Mouse (Mus musculus): ENCODE data around the gene Dennd1c.
"Not testable (repeated sequence)": the region's sequence is repeated elsewhere in the genome, so short reads cannot be mapped to it uniquely, and the experiment has no call there.

Gene Dennd1c

DNA sequence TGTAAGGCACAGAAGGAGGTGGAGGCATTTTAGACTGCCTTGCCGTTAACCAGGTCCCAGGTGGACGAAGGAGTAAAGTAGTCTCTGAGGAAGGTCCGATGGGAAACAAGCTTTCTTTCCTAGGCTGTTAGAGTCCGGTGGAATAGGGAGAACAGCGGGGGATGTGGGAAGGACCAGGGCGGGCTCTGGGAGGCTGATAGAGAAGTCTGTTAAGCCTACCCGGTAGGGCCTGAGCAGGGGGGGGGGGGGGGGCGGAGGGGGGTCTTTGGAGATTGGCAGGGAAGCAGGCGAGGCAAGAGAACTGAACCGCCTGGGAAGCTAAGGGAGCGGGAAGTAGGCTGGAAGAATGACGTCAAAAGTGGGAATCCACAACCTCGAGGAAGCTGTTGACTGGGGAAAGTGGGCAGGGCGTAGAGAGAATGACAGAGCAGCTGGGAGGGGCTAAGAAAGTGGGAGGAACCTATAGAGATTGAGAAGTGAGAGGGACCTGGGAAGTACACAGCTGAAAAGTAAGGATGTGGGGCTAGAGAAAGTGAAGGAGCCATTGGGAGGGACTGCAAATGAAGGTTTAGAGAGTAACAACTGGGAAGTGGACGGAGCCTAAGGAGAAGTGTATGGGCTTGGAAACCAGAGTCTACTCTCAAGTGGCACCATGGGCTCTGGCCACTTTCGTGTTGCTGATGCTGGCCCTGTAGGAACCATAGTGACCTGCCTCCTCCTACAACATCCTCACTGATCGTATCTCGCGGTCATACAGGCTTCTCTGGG, 17.7 kb upstream of the Dennd1c start:
- DNase-seq (ENCODE audit: low read depth), result no peak

DNA sequence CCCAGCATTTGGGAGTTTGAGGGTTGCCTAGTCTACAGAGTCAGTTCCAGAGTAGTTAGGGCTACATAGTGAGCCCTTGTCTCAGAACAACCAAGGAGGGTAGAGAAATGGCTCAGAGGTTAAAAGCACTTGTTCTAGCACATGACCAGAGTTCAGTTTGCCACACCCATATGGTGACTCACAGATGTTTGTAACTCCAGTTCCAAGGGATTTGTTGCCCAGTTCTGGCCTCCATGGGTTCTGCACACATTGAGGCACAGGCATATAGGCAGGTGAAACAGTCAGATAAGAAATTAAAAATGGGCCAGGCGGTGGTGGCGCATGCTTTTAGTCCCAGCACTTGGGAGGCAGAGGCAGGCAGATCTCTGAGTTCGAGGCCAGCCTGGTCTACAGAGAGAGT, 15.9 kb upstream of the Dennd1c start:
- no peak for DNase-seq (ENCODE audit: low read depth)

DNA sequence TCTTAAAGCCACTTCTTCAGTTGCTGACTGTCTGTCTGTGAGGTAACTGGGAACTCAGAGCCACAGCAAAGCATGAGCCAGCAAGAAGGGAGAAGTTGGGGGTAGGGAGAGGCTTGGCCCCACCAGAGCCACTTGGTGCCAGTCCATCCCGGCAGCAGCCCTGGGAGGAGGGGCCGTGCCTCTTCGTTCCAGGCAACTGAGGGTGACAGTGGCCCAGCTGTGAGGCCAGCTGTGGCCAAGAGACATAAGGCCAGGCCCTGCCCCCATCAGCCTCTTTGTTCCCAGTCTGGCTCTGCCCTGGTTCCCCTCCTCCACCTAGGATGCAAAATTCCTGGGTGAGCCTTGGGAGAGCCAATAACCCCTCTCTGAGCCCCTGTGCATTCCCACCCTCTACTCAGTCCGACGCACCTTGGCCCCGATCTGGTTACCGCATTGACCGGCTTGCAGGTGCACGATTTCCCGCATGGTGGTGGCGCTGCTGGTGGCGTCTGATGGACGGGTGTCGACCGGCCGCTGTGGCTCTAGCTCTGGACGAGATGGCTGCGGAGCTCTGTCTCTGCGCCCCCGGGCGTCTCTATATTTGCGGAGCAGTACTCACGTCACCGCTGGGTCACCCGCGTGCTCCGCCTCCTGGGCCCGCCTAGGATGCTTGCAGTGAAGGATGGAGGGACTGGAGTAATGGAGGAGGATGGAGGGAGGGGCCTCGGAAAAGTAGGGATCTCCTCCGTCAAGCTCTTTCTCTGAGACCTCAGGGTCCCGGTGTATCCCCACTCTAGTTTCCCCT, 8.9 kb upstream of the Dennd1c start, which contains the start of gene Tubb4a:
Gene Tubb4a (minus strand): TSS at position 734 of the 784 bp plus-strand sequence.
- DNase-seq (ENCODE audit: low read depth), result no peak

DNA sequence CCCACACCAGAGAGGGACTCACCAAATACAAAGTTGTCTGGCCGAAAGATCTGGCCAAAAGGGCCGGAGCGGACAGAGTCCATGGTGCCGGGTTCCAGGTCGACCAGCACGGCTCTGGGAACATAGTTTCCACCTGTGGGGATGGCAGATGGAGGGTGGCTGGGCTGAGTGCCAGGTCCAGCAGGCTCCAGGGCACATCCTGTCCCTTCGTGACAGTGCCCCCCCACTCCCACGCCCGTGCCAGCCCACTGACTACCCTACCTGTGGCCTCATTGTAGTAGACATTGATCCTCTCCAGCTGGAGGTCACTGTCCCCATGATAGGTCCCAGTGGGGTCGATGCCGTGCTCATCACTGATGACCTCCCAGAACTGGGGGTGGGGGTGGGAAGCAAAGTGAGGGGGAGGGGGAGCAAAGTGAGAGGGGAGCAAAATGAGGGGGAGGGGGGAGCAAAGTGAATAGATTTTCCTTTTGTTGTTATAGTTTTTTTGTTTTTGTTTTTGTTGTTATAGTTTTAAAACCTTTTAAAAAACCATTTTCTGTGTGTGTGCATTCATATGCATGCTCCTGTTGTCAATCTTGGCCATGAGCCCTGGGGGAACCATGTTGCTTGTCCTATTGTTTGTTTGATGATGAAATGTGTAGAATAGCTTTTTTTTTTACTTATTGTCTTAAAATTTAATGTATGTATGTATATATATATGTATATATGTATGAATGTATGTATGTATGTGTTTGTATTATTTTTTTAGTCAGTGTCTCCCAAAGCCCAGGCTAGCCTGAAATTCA, 7.8 kb upstream of the Dennd1c start:
- no peak for DNase-seq (ENCODE audit: low read depth)

DNA sequence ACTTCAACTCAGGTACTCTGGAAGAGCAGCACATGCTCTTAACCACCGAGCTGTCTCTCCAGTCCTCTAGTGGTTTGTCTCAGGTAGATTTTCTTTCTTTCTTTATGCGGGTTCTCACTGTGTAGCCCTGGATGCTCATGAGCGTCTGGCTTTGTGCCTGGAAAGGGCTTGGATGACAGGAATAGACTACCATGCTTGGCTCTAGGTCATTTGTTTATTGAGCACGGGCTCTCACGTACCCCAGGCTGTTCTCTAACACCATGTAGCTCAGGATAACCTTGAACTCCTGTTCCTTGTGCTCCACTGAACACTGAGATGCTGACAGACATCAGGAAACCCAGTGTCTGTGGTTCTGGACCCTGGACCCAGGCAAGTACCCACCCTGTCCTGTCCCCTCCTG, 4.2 kb upstream of the Dennd1c start:
- no peak for DNase-seq (ENCODE audit: low read depth)

DNA sequence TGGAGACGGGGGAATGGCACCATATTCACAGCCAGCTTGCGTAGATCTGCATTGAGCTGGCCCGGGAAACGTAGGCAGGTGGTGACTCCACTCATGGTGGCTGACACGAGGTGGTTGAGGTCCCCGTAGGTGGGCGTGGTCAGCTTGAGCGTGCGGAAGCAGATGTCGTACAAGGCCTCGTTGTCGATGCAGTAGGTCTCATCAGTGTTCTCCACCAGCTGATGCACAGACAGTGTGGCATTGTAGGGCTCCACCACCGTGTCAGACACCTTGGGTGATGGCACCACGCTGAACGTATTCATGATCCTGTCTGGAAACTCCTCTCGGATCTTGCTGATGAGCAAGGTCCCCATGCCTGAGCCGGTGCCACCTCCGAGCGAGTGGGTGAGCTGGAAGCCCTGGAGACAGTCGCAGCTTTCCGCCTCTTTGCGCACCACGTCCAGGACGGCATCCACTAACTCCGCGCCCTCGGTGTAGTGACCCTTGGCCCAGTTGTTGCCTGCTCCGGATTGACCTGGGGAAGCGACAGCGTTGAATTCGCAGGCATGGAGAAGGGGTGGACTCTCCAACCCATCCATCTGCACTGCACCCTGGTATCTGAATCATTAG, 3.0 kb upstream of the Dennd1c start:
- DNase-seq (ENCODE audit: low read depth), result no peak

DNA sequence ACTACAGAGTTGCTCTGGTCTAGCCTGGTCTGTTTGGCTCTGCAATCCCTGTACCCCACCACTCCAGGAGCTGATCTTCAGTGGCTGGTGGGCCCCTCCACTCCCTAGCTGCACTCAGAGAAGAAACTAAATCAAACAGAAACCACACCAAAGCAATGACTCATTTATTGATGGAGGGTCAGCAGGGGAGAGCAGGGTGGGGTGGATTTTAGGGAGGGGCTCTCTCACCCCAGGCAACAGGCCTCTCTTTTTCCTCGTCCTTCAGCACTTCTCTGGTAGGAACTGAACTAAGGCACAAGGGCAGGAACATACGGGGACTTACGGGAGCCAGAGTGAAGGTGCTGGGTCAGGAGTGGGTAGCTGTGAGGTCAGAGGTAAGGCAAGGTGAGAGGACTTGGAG, 1.6 kb upstream of the Dennd1c start:
- DNase-seq (ENCODE audit: low read depth), result no peak

DNA sequence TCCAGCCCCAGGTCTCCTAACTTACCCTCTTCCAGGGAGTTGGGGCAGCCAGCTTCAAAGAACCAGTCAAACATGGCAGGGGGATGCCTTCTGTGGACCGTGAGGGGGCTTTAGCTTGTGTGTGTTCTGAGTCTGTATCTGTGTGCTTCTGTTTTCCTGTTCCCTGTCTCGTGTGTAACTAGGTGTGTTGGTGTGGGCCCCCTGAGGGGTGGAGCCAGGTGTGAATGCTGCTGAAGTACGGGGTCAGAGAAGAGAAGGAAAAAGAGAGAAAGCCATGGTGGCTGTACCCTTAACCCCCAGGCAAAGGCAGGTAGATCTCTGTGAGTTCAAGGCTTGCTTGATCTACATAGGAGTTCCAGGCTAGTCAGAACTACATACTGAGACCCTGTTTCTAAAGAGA, 1.4 kb downstream of the Dennd1c start:
- no peak for DNase-seq (ENCODE audit: low read depth)

DNA sequence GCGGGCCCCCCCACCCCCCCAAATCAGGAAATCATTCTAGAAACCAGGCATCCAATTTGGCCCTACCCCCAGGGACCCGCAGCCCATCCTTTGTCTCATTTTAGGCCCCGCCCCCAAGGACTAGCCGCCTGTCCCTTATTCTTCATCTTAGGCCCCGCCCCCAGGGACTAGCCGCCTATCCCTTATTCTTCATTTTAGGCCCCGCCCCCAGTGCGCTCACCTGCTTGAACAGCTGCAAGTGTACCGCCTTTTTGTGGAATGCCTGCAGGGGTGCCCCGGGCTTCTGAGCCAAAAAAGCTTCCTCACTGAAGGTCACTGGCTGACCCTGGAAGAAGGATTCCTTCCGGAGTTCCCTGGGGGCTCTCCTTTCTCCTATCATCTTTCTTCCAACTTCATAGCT, 7.6 kb downstream of the Dennd1c start:
- no peak for DNase-seq (ENCODE audit: low read depth)

DNA sequence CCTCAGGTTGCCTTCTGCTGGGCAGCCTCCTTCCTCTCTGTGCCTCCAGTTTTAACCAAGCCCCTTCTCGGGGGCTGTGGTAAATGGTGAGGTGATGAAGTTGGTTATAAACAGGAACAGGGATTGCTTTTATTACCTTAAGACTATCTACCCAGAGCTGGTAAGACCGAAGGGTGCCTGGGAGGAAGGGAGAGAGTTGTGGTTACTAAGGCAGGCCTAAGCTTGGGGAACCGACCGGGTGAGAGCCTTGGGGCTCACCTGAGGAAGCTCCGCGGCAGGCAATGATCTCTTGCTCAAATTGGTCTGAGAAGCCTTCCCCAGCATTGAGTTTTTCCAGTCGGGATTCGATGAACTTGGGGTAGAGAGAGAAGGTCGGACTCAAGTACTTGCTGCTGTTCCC, 8.0 kb downstream of the Dennd1c start:
- DNase-seq (ENCODE audit: low read depth), result no peak

DNA sequence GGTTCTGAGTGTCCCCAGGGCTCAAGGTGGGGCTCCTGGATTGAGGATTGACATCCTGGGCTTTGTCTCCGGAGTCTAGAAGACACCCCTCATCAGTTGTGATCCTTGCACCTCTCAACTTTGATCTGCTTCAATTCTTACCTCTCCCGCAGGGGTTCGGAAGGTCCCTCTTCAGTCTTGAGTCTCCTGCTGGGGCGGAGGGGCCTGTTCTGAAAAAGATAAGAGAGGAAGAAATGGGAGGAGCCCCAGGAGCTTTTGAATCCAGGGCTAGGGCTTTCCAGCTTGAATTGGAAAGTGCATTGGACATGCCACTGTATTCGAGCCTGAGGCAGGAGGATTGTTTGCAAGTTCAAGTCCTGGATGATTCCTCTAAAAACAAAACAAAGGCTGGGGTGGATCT, 11.4 kb downstream of the Dennd1c start:
- DNase-seq (ENCODE audit: low read depth), result no peak

DNA sequence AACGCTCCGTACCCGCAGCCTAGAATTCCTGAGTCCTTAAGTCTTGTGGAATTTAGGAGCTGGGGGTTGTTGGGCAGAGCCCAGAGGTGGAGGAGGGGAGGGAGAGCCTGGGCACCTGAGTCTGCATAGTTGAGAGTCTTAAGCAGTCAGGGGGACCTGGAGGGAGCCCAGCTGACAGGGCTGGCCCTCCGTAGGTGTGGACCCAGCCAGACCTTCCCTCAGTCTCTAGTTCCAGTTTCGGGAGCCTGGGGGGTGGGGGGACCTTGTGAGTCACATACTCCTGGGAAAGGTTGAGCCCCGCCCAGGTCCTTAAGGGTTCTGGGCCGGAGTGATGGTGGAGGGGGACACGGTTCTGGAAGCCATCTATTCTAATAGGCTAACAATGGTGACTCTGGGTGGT, 15.3 kb downstream of the Dennd1c start:
- no peak for DNase-seq (ENCODE audit: low read depth)

DNA sequence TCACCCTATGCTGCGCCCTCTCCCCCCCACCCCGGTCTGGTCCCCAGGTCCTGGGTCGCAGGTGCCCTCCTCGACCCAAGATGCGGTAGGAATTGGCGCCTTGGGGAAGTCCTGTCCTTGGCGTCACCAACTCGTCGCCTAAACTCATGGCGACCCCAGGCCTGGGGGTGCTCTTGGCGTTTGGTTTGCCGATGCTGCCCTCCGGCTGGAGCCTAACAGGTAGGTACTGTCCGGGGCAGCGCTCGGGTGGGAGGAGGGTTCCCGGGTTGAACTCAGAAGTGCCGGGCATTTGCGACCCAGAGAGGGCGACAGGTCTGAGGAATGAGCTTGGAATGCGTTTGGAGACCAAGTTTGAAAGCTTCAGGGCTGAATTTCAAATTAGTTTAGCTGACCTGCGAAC, 15.8 kb downstream of the Dennd1c start:
- DNase-seq (ENCODE audit: low read depth), result no peak

DNA sequence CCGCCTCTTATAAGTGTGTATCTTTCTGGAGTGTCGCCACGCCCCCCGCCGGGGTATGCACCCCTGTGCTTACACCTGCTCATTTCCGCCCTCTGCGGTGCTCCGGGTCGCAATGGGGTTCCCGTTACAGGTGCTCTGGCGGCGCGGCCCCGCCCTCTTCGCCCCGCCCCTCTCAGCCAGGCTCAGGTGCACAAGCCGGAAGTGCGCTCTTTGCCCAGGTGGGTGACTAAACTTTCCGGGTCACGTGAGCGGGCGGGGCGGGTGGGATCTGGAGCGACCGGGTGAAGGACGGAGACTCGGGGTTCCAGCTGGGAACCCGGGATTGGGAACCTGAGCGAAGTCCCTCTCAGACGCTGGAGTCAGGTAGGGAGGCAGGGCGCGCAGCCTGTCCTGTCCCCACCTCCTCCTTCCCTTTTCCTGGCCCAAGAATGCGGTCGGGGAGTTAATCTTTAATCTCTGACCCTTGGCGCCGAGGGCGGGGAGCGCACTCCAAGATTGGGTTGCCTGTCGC, 16.2 kb downstream of the Dennd1c start:
- DNase-seq (ENCODE audit: low read depth), result no peak

DNA sequence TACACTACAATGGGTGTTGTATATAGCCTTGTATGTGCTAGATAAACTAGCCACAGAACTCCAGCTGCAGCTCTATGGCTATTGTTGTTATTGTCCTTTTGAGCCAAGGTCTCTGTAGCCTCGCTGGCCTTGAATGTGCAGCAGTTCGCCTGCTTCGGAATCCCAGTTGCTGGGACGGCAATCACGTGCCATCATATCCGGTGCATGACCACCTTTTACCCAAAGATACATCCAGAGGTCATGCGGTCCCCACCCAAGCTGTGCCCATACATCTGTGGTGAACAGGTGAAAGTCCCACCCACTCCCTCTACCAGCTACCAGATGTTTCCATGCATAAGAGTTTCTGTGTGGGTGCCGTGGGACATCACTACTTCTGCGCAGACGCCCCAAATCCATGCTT, 17.2 kb downstream of the Dennd1c start:
- DNase-seq (ENCODE audit: low read depth), result no peak

DNA sequence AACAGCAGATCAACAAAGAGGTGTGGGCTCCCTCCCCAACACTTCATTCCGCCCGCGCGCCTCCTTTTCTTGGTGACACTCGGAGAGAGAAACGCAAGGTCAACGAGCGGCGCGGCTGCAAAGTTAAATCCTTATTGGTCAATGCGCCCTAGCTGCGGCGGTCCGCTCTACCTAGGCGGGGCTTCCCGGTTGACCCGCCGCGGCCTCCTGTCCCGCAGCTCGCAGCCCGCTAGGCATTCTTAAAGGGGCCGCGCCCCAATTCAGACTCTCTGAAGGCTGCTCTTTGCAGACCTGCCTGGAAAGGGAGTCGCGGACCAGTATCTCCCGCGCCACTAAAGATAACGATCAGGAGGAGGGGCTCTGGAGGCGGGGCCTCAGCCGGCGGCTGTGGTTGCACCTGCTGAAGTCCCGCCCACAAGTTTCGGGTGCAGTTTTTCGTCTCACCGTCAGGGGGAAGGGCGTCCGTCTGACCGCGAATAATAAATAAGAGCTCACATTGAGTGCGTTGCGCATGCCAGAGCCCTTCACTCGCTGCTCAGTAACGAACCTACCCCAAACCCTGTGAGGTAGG, 18.0 kb downstream of the Dennd1c start:
- DNase-seq (ENCODE audit: low read depth), result peak; percentile 74

DNA sequence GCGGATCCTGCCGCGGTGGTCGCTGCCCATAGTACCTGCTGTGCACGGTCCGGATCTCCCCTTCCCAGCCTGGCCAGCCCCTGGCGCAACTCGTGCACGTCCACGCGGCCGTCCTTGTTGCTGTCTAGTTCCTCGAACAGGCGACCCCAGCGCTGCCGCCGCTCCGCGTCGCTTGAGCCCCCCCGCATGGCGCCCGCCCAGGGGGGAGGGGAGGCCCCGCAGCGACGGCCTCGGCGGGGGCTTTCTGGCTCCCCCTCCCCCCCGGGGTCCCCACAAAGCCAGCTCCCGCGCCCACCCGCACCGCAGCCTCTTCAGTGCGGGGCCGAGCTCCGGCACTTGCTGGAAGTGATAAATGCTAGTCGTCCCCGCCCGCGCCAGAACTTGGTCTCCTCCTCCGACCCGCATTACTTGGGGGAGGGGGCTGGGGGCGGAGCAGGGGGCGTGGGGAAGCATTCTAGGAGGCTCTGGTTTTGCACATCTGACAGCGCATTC, 18.8 kb downstream of the Dennd1c start, which contains the start of gene Slc25a23:
Gene Slc25a23 (minus strand): TSS at position 378 of the 492 bp plus-strand sequence.
- no peak for DNase-seq (ENCODE audit: low read depth)

DNA sequence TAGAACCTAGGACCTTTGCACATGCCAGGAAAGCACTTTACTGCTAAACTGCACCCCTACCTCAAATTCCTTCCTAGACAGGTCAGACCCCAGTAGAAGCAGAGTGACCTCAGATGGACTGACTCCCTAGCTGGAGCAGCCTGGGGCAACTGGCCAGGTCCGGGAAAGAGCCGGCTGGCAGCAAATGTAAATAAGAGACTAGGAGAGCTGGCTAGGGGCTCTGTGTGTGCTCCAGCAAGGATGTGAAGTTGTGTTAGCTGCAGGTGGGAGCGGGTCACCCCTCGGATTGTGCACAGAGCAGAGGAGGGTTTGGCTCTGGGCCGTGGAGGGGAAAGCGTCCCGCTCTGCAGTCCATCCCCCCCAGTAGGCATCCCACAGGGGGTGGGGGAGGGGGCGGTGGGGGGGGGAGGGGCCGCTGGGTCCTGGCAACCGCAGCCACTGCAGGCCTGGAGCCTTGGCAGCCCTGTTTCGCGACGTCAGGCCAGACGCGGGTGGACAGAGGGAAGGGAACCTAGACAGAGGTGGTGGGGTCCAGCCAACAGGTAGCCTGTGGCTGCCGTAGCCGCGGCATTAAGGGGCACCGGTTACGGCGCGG, 19.3 kb downstream of the Dennd1c start, which contains the start of gene Crb3:
Gene Crb3 (plus strand): TSS at position 215 of the 595 bp plus-strand sequence.
- DNase-seq (ENCODE audit: low read depth), result no peak

DNA sequence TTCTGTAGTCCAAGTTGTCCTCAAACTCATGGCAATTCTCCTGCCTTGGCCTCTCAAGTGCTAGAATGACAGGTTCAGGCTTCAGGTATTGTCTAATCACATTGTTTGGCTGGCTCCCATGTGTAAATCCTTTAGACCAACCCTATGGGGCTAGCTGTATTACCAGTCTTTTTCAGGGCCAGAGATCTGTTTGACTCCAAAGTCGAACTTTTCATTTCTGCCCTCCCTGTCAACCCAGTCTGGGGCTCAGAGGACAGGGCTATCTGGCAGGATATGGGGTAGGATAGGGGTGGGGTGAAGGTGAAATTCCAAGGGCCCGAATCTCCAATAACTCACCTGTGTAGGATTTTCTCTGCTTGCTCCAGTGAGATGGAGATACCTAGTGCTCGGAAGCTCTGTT, 22.1 kb downstream of the Dennd1c start:
- no peak for DNase-seq (ENCODE audit: low read depth)

DNA sequence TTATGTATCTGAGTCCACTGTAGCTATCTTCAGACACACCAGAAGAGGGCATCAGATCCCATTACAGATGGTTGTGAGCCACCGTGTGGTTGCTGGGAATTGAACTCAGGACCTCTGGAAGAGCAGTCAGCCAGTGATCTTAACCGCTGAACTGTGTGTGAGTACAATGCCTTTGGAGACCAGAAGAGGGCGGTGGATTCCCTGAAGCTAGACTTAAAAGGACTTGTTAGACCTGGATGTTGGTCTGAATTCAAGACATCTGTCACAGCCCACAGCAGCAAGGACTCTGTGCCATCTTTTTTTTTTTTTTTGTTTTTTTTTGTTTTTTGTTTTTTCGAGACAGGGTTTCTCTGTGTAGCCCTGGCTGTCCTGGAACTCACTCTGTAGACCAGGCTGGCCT, 26.6 kb downstream of the Dennd1c start:
- DNase-seq (ENCODE audit: low read depth), result not testable (repeated sequence)

DNA sequence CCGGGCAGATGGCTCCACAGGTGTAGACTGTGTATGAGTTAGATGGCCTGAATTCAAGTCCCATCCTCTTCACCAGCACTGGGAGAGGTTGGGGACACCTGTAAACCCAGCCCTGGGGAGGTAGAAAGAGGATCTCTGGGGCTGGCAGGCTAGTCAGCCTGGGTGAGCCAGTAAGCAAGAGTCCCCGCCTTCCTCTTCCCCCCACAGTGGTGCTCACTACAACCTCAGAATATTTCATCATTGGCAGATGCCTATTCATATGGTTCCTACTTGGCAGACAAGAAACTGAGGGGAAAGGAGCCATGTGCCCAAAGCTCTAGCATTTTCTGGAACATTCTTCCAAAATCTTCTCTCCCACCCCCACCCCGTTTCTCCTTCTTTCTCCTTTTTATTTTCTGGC, 29.5 kb downstream of the Dennd1c start:
- no peak for DNase-seq (ENCODE audit: low read depth)

Measured in fibroblast of lung, adult 2 months (primary cell).